Mouse (Mus musculus) urinary bladder, adult 18-20 months (tissue): ENCODE results near the gene Slc25a20.
A peak's percentile ranks its signal among the peaks of the same experiment; 100 is the strongest.
"Not testable (repeated sequence)": the region's sequence is repeated elsewhere in the genome, so short reads cannot be mapped to it uniquely, and the experiment has no call there.

ENCODE experiments used
- DNase-seq, 2 experiments: peaks; one replicate each; pipeline ENCODE4 v3.0.0; 2022; ENCODE audit warnings: low spot score in 2 of 2, mixed read lengths in 2 of 2

Gene Slc25a20

DNA sequence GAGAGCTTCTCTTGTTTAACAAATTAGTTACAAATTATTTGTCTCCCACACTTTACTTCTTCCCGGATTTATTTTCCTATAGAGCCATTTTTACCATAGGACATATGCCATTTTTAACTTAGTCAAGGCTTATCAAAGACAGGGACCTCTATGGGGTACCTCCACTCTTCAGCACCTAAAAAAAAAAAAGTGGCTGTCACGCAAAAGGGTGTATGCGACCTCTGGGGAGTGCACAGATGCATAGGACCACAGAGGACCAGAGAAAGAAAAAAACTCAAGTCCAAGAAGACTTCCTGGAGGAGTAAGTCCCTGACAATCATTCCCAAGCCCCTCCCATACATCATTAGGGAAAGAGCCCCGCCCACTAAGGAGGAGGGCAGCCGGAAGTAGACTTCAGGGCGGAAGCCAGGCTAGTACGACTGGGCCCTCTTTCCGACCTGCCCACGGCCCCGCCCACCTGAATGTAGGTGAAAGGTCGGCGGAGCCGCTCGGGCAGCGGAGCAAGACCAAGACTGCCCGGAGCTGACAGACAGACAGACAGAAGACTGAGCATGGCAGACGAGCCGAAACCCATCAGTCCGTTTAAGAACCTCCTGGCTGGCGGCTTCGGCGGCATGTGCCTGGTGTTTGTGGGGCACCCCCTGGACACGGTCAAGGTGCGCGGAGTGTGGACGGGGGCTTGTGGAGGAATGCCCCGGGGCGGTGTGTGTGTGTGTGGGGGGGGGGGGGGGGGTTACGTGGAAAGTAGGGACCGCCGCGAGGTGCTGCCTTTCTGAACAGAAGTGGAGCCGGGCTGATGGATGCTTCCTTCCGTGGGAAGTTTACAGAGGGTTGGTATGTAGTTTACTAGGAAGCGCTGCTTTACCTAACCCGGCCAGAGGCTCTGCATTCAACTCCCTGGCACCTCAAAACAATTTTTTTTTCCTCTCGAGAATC, at the start of gene Slc25a20:
Gene Slc25a20 (plus strand): TSS at position 412 of the 936 bp plus-strand sequence.
- peak; percentile 83 to 84 for DNase-seq

DNA sequence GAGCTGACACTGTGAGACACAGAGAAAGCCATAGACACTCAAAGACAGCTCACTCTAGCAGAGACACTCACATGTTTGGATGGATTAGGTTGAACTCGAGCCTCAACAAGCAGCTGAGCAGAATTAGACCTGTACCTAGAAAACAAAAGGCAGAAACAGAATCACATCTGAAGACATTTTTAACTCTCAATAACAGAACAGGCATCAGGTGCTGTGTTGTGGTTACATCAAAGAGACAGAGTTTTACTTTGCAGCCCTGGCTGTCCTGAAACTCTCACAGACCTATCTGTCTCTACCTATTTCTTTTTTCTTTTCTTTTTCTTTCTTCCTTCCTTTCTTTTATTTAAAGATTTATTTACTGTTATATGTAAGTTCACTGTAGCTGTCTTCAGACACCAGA, 44.6 kb upstream of the Slc25a20 start:
- DNase-seq = no peak

DNA sequence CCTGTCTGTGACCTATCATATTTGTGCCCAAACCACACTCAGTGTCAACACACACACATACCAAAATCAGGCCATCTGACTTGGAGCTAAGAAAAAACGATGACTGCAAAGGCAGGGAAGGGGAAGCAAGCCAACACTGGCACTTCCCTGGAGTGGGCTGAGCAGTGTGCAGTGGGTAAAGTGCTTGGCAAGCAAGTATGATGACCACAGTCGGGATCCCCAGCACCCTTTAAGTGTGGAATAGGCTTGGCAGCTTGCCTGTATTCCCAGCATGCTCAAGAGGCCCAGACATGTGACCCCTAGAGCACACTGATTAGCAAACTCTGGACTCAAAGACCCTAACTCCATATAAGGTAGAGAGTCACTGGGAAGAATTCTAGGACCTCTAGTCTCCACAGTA, 35.4 kb upstream of the Slc25a20 start:
- no peak for DNase-seq

DNA sequence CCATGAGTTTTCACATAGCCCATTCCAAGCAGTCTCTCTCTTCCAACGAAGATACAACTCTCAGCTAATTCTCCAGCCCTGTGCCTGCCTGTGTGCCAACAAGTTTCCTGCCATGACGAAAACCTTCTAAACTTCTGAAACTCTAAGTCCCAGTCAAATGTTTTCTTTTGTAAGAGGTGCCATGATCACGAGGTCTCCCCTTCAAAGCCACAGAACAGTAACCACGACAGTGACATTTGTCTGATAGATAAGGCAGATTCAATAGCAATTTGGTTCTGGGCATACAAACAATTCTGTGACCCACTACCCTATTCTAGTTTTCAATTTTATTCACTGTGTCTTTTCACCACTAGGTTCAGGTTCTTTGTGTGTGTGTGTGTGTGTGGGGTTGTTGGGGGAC, 33.7 kb upstream of the Slc25a20 start:
- DNase-seq = no peak

DNA sequence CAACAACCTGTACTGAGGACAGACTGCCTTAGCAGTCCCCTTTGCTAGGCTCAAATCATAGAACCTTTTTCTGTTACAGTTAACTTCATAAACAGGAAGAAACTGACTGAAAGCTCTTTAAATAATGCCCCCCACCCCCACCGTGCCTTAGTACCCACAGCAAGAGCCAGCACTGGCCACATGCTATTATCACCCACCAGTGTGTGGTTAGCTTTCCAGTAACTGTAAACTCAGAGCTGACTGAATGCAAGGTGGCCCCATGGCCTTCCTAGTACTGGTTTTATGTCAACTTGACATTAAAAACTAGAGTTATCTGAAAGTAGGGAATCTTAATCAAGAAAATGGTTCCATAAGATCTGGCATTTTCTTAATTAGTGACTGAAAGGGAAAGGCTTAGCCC, 31.2 kb upstream of the Slc25a20 start:
- DNase-seq = no peak

DNA sequence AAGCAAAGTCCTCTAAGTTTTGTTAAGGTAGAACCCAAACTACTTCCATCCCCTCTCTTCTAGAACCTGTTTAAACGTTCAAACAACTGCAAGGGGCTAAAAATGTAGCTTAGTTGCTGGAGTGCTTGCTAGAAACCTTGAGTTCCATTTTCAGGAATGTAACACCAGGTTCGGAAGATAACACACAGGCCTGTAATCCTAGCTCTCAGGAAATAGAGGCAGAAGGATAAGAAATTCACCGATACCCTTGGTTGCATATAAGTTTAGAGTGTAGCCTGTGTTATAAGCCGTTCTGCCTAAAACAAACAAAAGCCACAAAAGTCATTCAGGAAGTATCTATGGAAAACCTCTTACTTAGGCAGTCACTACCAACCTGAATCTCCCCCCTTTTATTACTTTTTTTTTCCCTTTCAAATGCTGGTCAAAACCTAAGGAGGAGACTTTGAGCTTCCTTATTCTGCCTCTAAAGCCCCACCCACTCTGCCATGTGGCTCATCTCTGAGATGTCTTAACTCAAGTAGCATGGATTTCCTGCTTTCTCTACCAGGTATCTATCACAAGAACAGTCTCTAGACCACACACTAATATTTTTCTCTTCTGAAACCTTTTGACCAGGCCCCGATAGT, 30.1 kb upstream of the Slc25a20 start:
- no peak for DNase-seq

DNA sequence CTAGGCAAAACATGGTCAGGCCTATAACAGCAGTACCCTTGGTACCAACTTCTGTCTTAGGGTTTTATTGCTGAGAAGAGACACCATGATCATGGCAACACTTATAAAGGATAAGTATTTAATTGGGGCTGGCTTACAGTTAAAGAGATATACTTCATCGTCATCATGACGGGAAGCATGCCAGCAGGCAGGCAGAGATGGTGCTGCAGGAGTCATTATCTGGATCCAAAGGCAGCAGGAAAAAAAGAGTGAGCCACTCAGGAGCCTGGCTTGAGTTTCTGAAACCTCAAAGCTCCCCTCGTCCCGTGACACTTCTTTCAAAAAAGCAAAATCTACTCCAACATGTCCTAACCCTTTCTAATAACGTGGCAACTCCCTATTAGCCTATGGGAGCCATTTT, 29.5 kb upstream of the Slc25a20 start:
- no peak for DNase-seq

DNA sequence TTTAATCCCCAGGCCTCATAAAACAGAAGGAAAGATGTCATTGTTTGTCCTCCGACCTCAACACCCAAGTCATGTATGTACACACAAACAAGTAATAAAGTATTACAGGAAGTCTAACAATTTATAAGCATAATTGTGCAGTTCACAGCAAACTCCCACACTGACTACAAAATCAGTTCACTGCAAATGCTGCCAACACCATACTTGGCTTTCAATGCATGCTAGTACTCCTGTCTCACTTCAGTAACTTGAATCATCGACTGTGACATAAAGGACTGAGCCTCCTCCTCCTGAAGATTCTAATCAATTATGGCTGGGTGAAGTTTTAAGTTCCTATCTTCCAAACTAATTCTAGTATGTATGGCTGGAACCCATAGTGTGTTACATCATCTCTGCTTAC, 28.0 kb upstream of the Slc25a20 start:
- no peak for DNase-seq

DNA sequence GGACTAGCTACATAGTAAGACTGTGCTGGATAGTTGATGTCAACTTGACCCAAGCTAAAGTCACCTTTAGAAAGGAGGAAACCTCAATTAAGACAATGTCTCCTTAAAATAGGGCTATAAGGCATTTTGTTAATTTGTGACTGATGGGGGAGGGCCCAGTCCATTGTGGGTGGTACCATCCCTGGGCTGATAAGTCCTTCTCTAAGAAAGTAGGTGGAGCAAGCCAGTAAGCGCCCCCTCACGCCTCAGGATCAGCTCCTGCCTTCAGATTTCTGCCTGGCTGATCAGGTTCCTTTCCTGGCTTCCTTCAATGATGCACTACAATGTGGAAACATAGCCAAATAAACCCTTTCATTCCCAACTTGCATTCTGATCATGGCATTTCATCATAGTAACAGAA, 26.5 kb upstream of the Slc25a20 start:
- DNase-seq = no peak

DNA sequence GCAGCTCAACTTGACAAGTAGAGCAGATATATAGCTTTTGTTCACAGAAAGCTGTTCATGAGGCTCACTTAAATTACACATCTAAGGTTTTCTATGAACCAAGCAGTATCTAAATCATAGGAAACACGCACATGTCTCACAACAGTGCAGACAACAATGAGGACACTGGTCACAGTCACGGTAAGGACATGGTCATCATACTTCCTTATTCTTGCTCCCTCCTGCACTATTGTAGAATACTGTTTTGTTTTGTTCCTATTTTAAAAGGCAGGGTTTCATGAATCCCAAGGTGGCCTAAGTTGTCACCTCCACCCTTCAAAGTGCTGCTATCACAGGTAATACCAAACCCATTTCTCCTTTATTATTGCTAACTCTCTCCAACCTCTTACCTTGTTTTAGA, 22.1 kb upstream of the Slc25a20 start:
- no peak for DNase-seq

DNA sequence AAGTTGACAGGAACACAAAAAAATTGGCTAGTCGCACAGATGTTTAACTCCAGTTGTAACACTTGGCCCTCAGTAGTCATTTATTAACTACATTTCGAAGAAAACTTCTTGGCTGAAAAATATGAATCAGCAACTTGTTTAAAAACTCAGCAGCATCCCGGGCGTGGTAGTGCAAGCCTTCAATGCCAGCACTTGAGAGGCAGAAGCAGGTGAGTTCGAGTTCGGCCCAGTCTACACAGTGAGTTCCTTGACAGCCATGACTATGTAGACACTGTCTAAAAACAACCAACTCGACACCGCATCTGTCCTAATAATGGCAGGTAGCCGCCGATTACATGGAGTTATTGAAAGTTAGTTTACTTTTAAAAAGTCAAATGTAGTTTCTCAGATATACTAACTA, 13.7 kb upstream of the Slc25a20 start:
- no peak for DNase-seq

DNA sequence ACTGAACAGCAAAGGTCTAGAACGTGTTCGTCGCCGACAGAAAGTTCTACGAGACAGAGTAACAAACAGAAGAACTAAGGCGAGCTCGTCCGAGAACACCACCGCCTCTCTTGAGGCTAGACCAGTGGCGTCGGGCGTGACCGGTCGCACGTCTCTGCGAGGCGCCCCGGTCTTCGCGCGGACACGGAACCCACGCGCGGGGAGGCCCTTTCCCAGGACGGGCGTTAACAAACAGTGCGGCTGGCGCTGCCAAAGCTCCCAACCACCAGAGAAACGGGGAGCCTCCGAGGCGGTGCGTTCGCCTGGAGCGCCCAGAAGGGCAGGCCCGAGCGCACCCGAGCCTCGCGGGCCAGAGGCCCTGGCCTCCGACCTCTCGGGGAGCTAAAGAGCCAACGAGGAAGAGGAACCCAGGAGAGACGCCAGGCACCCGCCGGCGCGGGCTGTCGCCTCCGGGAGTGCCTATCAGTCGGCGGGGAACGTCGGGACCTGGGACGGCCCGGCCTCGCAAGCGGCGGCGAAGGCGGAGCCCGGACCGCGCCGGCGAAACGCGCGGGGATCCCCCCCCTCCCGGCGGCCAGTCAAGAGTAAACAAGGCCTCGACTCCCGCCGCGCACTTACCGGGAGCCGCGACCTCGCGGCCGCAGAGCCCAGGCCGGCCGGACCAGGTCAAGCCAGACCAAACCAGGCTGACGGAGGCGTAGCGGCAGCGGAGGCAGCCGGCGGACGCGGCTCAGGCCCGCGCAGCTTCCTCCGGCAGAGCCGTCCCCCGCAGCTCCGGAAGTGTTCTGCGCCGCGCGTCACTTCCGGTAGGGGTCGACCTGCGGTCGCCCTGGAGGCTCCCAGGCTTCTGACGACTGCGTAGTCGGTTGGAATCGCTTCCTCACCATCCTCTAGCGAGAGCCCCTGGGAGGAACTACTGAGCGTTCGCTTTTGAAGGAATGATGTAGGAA, 13.0 kb upstream of the Slc25a20 start, which contains the start of gene Arih2:
Gene Arih2 (minus strand): TSS at position 776 of the 950 bp plus-strand sequence.
- peak; percentile 83 to 88 for DNase-seq

DNA sequence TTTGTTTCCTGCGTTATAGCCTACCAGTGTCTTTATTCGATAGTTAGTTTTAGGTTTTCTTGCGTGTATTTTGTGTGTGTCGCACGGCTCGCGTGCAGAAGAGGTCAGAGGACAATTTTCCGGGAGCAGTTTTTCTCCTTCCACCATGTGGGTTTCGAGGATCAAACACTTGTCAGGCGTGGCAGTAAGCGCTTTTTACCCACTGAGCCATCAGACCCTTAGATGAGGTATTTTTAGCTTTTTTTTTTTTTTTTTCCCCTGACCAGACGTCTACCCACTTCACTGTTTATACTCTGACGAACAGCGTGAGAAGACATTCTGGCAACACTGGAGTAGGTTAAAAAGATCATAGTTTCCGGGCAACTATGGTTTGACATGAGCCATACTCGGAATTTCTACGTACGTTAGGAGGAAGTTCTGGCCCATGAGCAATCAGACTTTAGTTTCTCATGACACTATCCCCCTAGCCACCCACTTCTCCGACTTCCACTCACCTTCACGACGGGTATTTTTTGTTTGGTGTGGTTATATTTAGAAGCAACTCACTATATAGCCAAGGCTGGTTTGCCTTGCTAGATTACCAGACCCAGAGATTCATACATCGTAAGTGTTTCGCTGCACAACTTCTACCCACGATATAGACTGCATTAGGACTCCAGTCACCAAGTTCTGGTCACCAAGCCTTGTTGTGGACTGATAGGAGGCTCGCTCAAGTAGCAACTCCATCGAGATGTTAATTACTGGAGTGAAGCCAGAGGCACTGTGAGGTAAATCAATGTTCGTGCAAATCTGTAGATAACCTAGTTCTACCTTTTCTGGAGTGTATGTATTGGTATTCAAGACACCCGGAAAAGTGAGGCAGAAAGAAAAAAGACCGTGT, 12.1 kb upstream of the Slc25a20 start:
- DNase-seq = no peak

DNA sequence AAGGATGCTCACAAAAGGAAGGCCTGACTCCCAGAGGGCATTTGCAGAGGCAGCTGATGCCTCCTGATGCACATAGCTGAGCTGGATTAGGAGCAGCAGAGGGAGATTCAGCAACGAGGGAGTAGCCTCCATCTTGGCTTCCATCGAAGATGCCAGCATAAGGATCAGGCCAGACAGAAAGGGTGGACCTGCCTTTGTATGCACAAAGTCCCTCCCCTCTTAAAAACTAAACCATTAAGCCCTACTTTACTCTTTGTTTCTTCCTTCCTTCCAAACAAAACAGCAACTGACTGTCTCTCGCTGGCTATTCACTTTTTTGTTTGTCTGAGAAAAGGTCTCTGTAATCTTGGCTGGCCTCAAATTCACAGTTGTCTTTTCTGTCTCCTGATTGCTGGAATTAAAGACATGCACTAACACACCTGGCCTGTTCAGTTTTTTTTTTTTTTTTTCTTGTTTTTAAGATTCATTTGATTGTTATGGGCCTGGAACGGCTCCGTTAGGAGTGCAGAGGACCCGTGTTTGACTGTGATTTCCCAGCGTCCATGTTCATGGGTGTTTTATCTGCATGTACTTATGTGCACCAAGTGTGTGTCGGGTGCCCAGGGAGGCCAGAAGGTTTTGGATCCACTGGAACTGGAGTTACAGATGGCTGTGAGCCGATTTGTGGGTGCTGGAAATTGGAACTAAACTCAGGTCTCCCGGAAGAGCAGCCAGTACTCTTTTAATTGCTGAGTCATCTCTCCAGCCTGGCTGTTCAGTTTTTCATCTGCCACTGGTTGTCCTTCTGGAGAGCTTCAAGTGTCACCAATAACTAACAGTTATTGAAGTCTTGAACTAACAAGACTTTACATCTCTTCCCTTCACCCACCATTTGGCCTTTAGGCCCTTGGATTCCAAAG, 7.1 kb upstream of the Slc25a20 start:
- no peak for DNase-seq

DNA sequence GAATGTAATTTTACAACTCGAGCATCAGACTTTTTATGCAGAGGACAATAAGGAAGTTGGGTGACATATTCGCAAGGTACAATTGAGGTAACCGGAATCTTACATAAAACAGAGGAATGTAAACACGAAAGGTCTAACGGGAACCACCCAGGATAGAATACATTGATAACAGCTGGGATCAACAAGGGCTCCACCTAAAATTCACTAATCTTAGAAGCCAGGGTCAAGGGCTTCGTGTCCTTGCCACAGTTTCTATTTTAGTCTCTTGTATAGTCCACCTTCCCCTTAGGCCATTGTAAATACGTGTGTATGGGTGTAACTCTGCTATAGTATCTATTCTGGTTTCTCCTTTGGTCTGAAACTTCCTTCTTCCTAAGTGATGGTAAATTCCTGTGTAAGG, 6.0 kb upstream of the Slc25a20 start:
- not testable (repeated sequence) for DNase-seq

DNA sequence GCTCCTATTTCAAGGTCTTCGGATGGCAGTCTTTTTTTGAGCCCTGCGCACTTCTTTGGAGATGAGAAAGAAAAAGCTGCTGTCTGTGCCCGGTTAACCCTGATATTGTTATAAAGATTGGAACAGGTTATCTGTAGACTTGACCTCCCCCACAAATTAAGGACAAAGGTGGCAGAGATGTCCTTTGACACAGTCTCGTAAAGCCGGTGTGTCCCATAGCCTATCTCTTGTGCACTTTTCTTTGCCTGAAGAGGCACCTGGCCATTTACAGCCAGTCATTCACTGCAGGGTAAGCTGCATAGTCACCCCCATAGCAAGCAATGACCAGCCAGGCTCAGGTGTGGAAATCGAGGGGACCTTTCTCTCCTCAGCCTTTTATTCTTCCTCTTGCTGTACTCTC, 772 bp downstream of the Slc25a20 start:
- DNase-seq = peak in 1 of 2 experiments; percentile 3

DNA sequence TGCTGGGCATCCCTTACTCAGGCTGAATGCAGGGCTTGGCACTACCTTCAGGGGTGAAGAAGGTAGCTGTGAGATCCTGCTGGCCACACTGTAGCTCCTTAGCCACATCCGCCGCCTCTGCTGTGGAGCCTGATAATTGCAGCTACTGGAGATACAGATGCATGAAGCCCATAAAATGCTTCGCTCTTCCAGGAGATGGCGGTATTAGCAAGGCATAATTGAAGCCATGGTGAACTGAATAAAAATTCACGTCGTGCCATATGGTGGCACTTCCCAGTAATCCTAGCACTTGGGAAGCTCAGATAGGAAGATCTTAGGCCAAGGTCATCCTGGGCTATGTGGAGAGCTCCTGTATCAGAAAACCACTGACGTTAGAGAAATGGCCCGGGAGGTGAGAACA, 8.0 kb downstream of the Slc25a20 start:
- no peak for DNase-seq

DNA sequence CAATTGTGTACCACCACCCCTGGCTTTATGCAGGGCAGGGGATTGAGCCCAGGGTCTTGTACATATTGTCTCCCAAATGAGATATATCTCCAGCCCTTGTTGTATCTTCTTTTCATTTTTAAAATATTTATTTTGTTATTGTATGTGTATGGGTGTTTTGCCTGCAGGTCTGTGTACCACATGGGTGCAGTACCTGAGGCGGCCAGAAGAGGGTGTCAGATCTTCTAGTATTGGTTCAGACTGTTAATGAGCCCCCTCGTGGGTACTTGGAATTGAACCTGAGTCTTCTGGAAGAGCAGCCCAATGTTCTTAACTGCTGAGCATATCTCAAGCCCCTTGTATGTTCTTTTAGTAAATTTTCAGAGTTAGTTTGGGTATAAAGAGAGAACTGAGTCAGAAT, 11.3 kb downstream of the Slc25a20 start:
- no peak for DNase-seq

DNA sequence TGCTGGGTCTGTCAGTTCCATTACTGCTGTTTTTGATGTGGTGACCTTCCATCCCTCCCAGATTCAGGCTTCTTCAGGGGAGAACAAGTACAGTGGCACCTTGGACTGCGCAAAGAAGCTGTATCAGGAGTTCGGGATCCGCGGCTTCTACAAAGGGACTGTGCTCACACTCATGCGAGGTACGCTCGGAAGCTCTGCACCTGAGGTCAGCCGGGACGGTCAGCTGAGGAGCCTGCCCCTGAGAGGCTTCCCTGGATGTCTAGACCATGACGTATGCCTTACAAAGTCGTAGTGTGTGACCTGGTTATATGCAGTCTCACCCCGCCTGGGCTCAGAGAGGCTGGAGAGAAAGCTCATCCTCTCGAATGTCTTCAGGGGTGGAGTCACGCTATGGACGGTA, 18.1 kb downstream of the Slc25a20 start:
- DNase-seq = no peak

DNA sequence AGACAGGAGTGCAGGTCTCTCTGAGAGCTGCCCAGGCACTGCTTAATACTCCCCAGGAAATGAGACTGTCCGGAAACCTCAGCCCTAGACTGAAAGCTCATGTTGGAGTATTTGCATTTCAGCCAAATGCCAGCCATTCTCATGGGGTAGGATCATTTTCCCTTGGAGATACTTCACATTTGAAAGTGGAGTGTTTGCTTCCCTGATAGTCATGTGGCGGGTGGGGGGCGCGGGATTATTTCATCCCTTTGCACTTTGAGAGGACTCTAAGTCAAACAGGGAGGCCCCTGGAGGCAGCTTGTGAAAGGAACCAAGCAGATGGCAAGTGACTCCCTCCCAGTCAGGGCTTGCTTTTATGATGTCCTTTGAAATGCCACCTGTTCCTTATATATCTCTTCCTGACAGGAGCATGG, 24.6 kb downstream of the Slc25a20 start:
- DNase-seq = no peak
